Mouse (Mus musculus) liver, embryonic 12.5 days (tissue): ENCODE measurements around the gene Perm1. TPM values are rescaled to one million over a fixed set of nuclear protein-coding genes. Genes with fewer than 3 reads are reported as not detected.

Experiments used
- ATAC-seq: fragments of 200-750 bp; cut with Nextera tagmentation; 2 replicates; pipeline ENCODE4 v1.8.0; 2017; ENCODE audit warnings: moderate number of reproducible peaks, mild to moderate bottlenecking, moderate library complexity
- H3K27ac ChIP-seq: fragments of 300-500 bp; sonication (generic); 2 replicates; pipeline ENCODE4 v1.5.1; 2016; ENCODE audit warnings: mild to moderate bottlenecking
- H3K27me3 ChIP-seq: fragments of 300-500 bp; sonication (generic); replicated peaks from 2 replicates; pipeline ENCODE4 v1.6.1; 2016; ENCODE audit warnings: mild to moderate bottlenecking, moderate library complexity
- H3K36me3 ChIP-seq: fragments of 300-500 bp; sonication (generic); 2 replicates; pipeline ENCODE4 v1.6.1; 2016; ENCODE audit warnings: mild to moderate bottlenecking, moderate library complexity
- H3K4me1 ChIP-seq: fragments of 300-500 bp; sonication (generic); 2 replicates; pipeline ENCODE4 v1.6.1; 2016
- H3K4me2 ChIP-seq: fragments of 300-500 bp; sonication (generic); 2 replicates; pipeline ENCODE4 v1.6.1; 2016; ENCODE audit warnings: mild to moderate bottlenecking, moderate library complexity
- H3K4me3 ChIP-seq: fragments of 300-500 bp; sonication (generic); 2 replicates; pipeline ENCODE4 v1.5.1; 2016; ENCODE audit warnings: mild to moderate bottlenecking, moderate library complexity
- H3K9ac ChIP-seq: fragments of 300-500 bp; sonication (generic); 2 replicates; pipeline ENCODE4 v1.6.1; 2016; ENCODE audit warnings: mild to moderate bottlenecking, moderate library complexity
- H3K9me3 ChIP-seq: fragments of 300-500 bp; sonication (generic); replicated peaks from 2 replicates; pipeline ENCODE4 v1.6.1; 2016; ENCODE audit warnings: mild to moderate bottlenecking, moderate library complexity
- WGBS: fragments of 180-500 bp; shearing (Covaris S2); methylation state at CpG from one replicate; pipeline ENCODE4 v1.1.7; 2016; ENCODE audit not compliant: insufficient replicate concordance; 5-methylcytosine and 5-hydroxymethylcytosine counted together
- polyA plus RNA-seq: library from polyadenylated mRNA; unstranded; fragments of >200 nt; fragmentation: Nextera tagmentation; extraction: Ambion mirVana; gene quantifications from 2 replicates; pipeline ENCODE4 v1.2.1, GENCODE M21; 2016

Gene Perm1
- polyA plus RNA-seq, 1 experiment from 2014 or later, result 0.12 TPM

GRCm38 (mm10) chr4:156188811-156189323, 26.8 kb upstream of the Perm1 start:
- Histone ChIP-seq H3K9ac (no peak overlapping the region), H3K4me2 (peak overlapping the region; percentile 5; the same call in 1 of the 2 replicates), H3K36me3 (peaks cover 23% of the 10 kb centered on the region; the same call in 1 of the 2 replicates), H3K9me3 (no peaks in the 10 kb centered on the region), H3K4me1 (peaks cover 90% of the 10 kb centered on the region), H3K4me3 (no peak overlapping the region), H3K27ac (peak overlapping the region; percentile 53; the same call in 1 of the 2 replicates), H3K27me3 (peaks cover 17% of the 10 kb centered on the region)
- WGBS, result 48% methylated on average over 6 of the region's 6 CpGs
- ATAC-seq, result no peak

DNA sequence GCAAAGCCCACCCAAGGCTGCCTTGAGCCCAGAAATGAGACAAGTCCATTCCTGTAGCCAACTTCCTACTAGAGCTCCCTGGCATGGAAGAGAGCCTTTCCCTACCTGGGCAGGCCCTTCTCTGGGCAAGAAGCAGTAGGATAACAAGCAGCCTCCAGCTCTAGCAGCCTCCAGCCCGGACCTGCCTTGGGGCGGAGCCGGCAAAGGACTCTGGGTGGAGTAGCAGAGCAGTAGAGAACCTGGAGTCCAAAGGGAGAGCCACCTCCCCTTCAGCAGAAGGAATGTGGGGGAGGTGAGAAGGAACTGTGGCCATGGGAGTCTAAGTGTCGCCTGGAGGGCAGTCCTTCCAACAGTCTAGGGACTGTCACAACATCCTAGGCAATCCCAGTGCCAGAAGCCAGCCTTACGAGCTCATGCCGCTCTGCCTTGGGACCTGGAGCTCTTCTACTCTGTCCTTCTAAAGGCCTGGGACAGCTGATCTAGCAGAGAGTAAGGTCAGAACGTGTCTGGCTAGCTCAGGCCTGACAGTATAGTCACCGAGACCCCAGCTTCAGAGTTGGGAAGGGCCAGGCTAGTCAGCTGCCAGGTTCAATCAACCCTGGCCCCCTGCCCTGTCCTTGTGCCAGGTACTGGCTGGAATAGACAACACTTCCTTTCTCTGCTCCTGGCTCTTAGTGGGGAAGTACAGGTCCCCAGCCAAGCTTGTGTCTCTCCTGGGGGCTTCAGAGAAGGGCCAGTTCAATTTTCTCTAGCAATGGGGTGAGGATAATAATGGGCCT, 23.1 kb upstream of the Perm1 start:
- Histone ChIP-seq H3K36me3 (peaks cover 17% of the 10 kb centered on the region; the same call in 1 of the 2 replicates), H3K4me1 (peaks cover 79% of the 10 kb centered on the region), H3K27me3 (peaks cover 45% of the 10 kb centered on the region), H3K9me3 (no peaks in the 10 kb centered on the region), H3K4me2 (peak overlapping the region; percentile 27; the same call in 1 of the 2 replicates), H3K9ac (peak overlapping the region; percentile 37; the same call in 1 of the 2 replicates), H3K4me3 (no peak overlapping the region), H3K27ac (no peak overlapping the region)
- peak; percentile 52 for ATAC-seq
- 50% methylated on average over 8 of the region's 8 CpGs for WGBS

DNA sequence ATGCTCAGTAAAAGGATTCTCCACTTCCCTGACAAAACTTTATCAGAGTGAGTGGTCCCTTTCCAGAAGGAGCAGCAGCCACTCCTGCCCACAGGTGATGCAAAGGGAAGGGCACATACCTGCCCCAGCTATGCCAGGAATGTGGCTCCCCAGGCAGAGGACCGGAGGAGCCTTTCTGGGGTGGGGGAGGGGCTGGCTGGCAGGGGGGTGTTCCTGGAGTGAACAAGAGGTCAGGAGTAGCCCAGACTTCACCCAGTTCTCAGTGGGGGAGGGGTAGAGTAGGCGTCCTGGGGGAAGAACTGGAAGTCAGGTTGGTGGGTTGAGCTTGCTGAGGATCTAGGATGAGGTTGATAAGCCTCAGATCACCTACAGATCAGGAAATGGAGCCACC, 22.5 kb upstream of the Perm1 start:
- Histone ChIP-seq H3K27ac (no peak overlapping the region), H3K27me3 (peaks cover 45% of the 10 kb centered on the region), H3K9me3 (no peaks in the 10 kb centered on the region), H3K4me1 (peaks cover 77% of the 10 kb centered on the region), H3K4me2 (no peak overlapping the region), H3K36me3 (peaks cover 17% of the 10 kb centered on the region; the same call in 1 of the 2 replicates), H3K9ac (no peak overlapping the region), H3K4me3 (no peak overlapping the region)
- WGBS, result 56% methylated on average over 2 of the region's 2 CpGs
- ATAC-seq, result no peak

GRCm38 (mm10) chr4:156193906-156194305, 21.8 kb upstream of the Perm1 start:
- peaks cover 75% of the 10 kb centered on the region for H3K4me1 ChIP-seq
- H3K9ac ChIP-seq, result no peak overlapping the region
- no peak overlapping the region for H3K27ac ChIP-seq
- ATAC-seq, result no peak
- peaks cover 17% of the 10 kb centered on the region; the same call in 1 of the 2 replicates for H3K36me3 ChIP-seq
- no peaks in the 10 kb centered on the region for H3K9me3 ChIP-seq
- 73% methylated on average over 5 of the region's 5 CpGs for WGBS
- peak overlapping the region; percentile 0; the same call in 1 of the 2 replicates for H3K4me2 ChIP-seq
- peaks cover 47% of the 10 kb centered on the region for H3K27me3 ChIP-seq
- H3K4me3 ChIP-seq, result no peak overlapping the region

GRCm38 (mm10) chr4:156194346-156194745, 21.3 kb upstream of the Perm1 start:
- H3K36me3 ChIP-seq, result peaks cover 17% of the 10 kb centered on the region; the same call in 1 of the 2 replicates
- H3K4me3 ChIP-seq, result no peak overlapping the region
- peak overlapping the region; percentile 0; the same call in 1 of the 2 replicates for H3K4me2 ChIP-seq
- no peak for ATAC-seq
- H3K9ac ChIP-seq, result no peak overlapping the region
- H3K27me3 ChIP-seq, result peaks cover 48% of the 10 kb centered on the region
- H3K9me3 ChIP-seq, result no peaks in the 10 kb centered on the region
- peaks cover 70% of the 10 kb centered on the region for H3K4me1 ChIP-seq
- no peak overlapping the region for H3K27ac ChIP-seq
- 59% methylated on average over 6 of the region's 6 CpGs for WGBS

GRCm38 (mm10) chr4:156195927-156196870, 19.5 kb upstream of the Perm1 start:
- Histone ChIP-seq H3K4me2 (peak overlapping the region; percentile 96), H3K27me3 (peaks cover 45% of the 10 kb centered on the region), H3K36me3 (0 out of 2 replicates have a peak, but pooled peaks cover 7% of the 10 kb centered on the region), H3K4me1 (peaks cover 71% of the 10 kb centered on the region), H3K9ac (peak overlapping the region; percentile 87), H3K9me3 (no peaks in the 10 kb centered on the region), H3K27ac (peak overlapping the region; percentile 97; the same call in 1 of the 2 replicates), H3K4me3 (peak overlapping the region; percentile 84)
- WGBS, result 8% methylated on average over 35 of the region's 35 CpGs
- ATAC-seq, result no peak

- under 1% methylated on average over 31 of the region's 88 CpGs for WGBS
- peak; percentile 80 for ATAC-seq
- Histone ChIP-seq H3K4me2 (peak within 1 kb of the TSS; percentile 96), H3K4me3 (peak within 1 kb of the TSS; percentile 84), H3K27me3 (peaks cover 48% of the 10 kb centered on the region), H3K4me1 (peaks cover 69% of the 10 kb centered on the region), H3K27ac (peak within 1 kb of the TSS; percentile 97), H3K9me3 (no peaks in the 10 kb centered on the region), H3K9ac (peak within 1 kb of the TSS; percentile 87), H3K36me3 (0 out of 2 replicates have a peak, but pooled peaks cover 3% of the 10 kb centered on the region)
Measured at GRCm38 (mm10) chr4:156197131-156197828, 18.4 kb upstream of the Perm1 start, which contains the start of gene Agrn. Agrn (minus strand) TSS chr4:156197488.

DNA sequence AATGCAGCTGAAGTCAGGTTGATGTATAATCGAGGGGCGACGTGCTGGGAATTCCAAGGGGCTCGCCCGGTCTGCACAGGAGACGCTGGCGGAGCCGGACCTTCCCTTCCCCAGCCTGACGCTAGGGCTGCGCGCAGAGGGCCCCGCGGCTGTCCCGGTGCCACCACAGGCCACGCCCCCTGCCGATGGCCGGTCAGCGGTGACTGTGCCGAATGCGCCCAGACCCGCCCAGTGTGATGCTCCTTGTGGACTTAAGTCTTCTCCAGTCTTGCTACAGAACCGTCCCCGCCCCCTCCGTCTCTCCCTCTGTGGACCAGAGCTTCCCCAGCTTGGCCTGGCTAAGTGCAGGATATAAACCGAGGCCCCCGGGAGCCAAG, 17.9 kb upstream of the Perm1 start:
- peak; percentile 88 for ATAC-seq
- Histone ChIP-seq H3K27ac (peak overlapping the region; percentile 97), H3K4me2 (peak overlapping the region; percentile 96), H3K9me3 (no peaks in the 10 kb centered on the region), H3K9ac (peak overlapping the region; percentile 86), H3K4me3 (peak overlapping the region; percentile 84), H3K4me1 (peaks cover 69% of the 10 kb centered on the region), H3K36me3 (0 out of 2 replicates have a peak, but pooled peaks cover under 1% of the 10 kb centered on the region), H3K27me3 (peaks cover 52% of the 10 kb centered on the region)
- WGBS, result under 1% methylated on average over 26 of the region's 26 CpGs

GRCm38 (mm10) chr4:156200623-156201475, 14.8 kb upstream of the Perm1 start, which contains the start of gene Isg15:
Isg15 (minus strand) TSS chr4:156200818.
- Histone ChIP-seq H3K4me3 (peak within 1 kb of the TSS; percentile 6; the same call in 1 of the 2 replicates), H3K9ac (peak within 1 kb of the TSS; percentile 45; the same call in 1 of the 2 replicates)

GRCm38 (mm10) chr4:156202462-156202893, 13.2 kb upstream of the Perm1 start:
- Histone ChIP-seq H3K36me3 (no peaks in the 10 kb centered on the region), H3K4me2 (peak overlapping the region; percentile 89), H3K4me1 (peaks cover 51% of the 10 kb centered on the region), H3K27ac (peak overlapping the region; percentile 83), H3K9me3 (no peaks in the 10 kb centered on the region), H3K27me3 (peaks cover 56% of the 10 kb centered on the region), H3K9ac (peak overlapping the region; percentile 71), H3K4me3 (peak overlapping the region; percentile 59)
- WGBS, result 14% methylated on average over 12 of the region's 12 CpGs
- peak; percentile 80 for ATAC-seq

More at GRCm38 (mm10) chr4:156200623-156201475, 14.8 kb upstream of the Perm1 start, which contains the start of gene Isg15:
- H3K36me3 ChIP-seq, result no peaks in the 10 kb centered on the region
- peaks cover 65% of the 10 kb centered on the region for H3K4me1 ChIP-seq
- no peak for ATAC-seq
- H3K27me3 ChIP-seq, result peaks cover 58% of the 10 kb centered on the region
- 44% methylated on average over 10 of the region's 10 CpGs for WGBS
- H3K27ac ChIP-seq, result no peak within 1 kb of the TSS
- H3K4me2 ChIP-seq, result peak within 1 kb of the TSS; percentile 37
- H3K9me3 ChIP-seq, result no peaks in the 10 kb centered on the region
